Mouse (Mus musculus) intestine, embryonic 16.5 days (tissue): ENCODE measurements around the gene Pus1. TPM values are rescaled to one million over a fixed set of nuclear protein-coding genes. Genes with fewer than 3 reads are reported as not detected.
A peak's percentile ranks its signal among the peaks of the same experiment; 100 is the strongest.
"Not testable (repeated sequence)": the region's sequence is repeated elsewhere in the genome, so short reads cannot be mapped to it uniquely, and the experiment has no call there.

Experiments used
- ATAC-seq: fragments of 200-750 bp; cut with Nextera tagmentation; 2 replicates; pipeline ENCODE4 v1.8.0; 2017; ENCODE audit warnings: moderate TSS enrichment, moderate library complexity
- H3K27ac ChIP-seq: fragments of 300-500 bp; sonication (generic); 2 replicates; pipeline ENCODE4 v1.5.1; 2014; ENCODE audit warnings: mild to moderate bottlenecking, low read length
- H3K27me3 ChIP-seq: fragments of 300-500 bp; sonication (generic); replicated peaks from 2 replicates; pipeline ENCODE4 v1.6.1; 2014; ENCODE audit warnings: low read length, control low read depth, mixed read lengths; ENCODE audit not compliant: control insufficient read depth, insufficient read depth
- H3K36me3 ChIP-seq: fragments of 300-500 bp; sonication (generic); 2 replicates; pipeline ENCODE4 v1.6.1; 2014; ENCODE audit warnings: low read length, control low read depth; ENCODE audit not compliant: control insufficient read depth, insufficient read depth
- H3K4me1 ChIP-seq: fragments of 300-500 bp; sonication (generic); 2 replicates; pipeline ENCODE4 v1.6.1; 2014; ENCODE audit warnings: low read length, control low read depth, mixed read lengths; ENCODE audit not compliant: control insufficient read depth, insufficient read depth
- H3K4me2 ChIP-seq: fragments of 300-500 bp; sonication (generic); 2 replicates; pipeline ENCODE4 v1.6.1; 2014; ENCODE audit warnings: low read depth, low read length, control low read depth
- H3K4me3 ChIP-seq: fragments of 300-500 bp; sonication (generic); 2 replicates; pipeline ENCODE4 v1.5.1; 2014; ENCODE audit warnings: mild to moderate bottlenecking, low read length
- H3K9ac ChIP-seq: fragments of 300-500 bp; sonication (generic); 2 replicates; pipeline ENCODE4 v1.6.1; 2014; ENCODE audit warnings: low read depth, low read length
- H3K9me3 ChIP-seq: fragments of 300-500 bp; sonication (generic); 2 replicates; pipeline ENCODE4 v1.6.1; 2016; ENCODE audit warnings: low read length, control low read depth; ENCODE audit not compliant: control insufficient read depth
- WGBS: fragments of 180-500 bp; shearing (Covaris S2); extraction: QIAGEN DNeasy Blood & Tissue Kit; methylation state at CpG from one replicate; pipeline ENCODE4 v1.1.7; 2014; 5-methylcytosine and 5-hydroxymethylcytosine counted together
- polyA plus RNA-seq: library from polyadenylated mRNA; unstranded; fragments of >200 nt; fragmentation: Nextera tagmentation; extraction: Ambion mirVana; gene quantifications from 2 replicates; pipeline ENCODE4 v1.2.1, GENCODE M21; 2015

Pus1 gene
- polyA plus RNA-seq, 1 experiment from 2014 or later: 66.8 TPM

GRCm38 (mm10) chr5:110772945-110773344 lies 7.5 kb downstream of the Pus1 start:
- H3K9ac ChIP-seq, H3K4me2 ChIP-seq, H3K27me3 ChIP-seq, H3K4me3 ChIP-seq, H3K27ac ChIP-seq, H3K9me3 ChIP-seq, ATAC-seq: not testable (repeated sequence)
- WGBS: 95% methylated on average over 10 of the region's 10 CpGs
- Histone ChIP-seq H3K4me1 (peaks cover 16% of the 10 kb centered on the region), H3K36me3 (peaks cover 27% of the 10 kb centered on the region)

GRCm38 (mm10) chr5:110770448-110771158 lies 9.9 kb downstream of the Pus1 start, which contains the start of gene Ep400:
Gene Ep400, minus strand, starts transcription at chr5:110770717.
- Histone ChIP-seq H3K4me2 (peak within 1 kb of the TSS; percentile 67), H3K4me3 (peak within 1 kb of the TSS; percentile 87), H3K36me3 (peaks cover 21% of the 10 kb centered on the region), H3K9ac (peak within 1 kb of the TSS; percentile 93), H3K4me1 (peaks cover 16% of the 10 kb centered on the region), H3K27ac (peak within 1 kb of the TSS; percentile 97), H3K9me3 (no peaks in the 10 kb centered on the region), H3K27me3 (no peaks in the 10 kb centered on the region)
- WGBS: under 1% methylated on average over 83 of the region's 83 CpGs
- peak; percentile 98 for ATAC-seq

GRCm38 (mm10) chr5:110770031-110770445 lies 10.4 kb downstream of the Pus1 start:
- Histone ChIP-seq H3K9me3 (no peaks in the 10 kb centered on the region), H3K9ac (peak overlapping the region; percentile 93), H3K36me3 (peaks cover 16% of the 10 kb centered on the region), H3K4me1 (peaks cover 16% of the 10 kb centered on the region), H3K4me2 (peak overlapping the region; percentile 67), H3K27ac (peak overlapping the region; percentile 97), H3K27me3 (no peaks in the 10 kb centered on the region), H3K4me3 (peak overlapping the region; percentile 87)
- under 1% methylated on average over 38 of the region's 58 CpGs for WGBS
- ATAC-seq: peak; percentile 71

GRCm38 (mm10) chr5:110769272-110769671 lies 11.2 kb downstream of the Pus1 start:
- 44% methylated on average over 4 of the region's 4 CpGs for WGBS
- Histone ChIP-seq H3K4me3 (peak overlapping the region; percentile 87), H3K27ac (no peak overlapping the region), H3K4me1 (peaks cover 14% of the 10 kb centered on the region), H3K36me3 (peaks cover 9% of the 10 kb centered on the region), H3K27me3 (no peaks in the 10 kb centered on the region), H3K9me3 (no peaks in the 10 kb centered on the region), H3K4me2 (peak overlapping the region; percentile 67), H3K9ac (peak overlapping the region; percentile 93)
- no peak for ATAC-seq

GRCm38 (mm10) chr5:110763890-110764289 lies 16.6 kb downstream of the Pus1 start:
- ATAC-seq: no peak
- Histone ChIP-seq H3K27me3 (no peaks in the 10 kb centered on the region), H3K36me3 (no peaks in the 10 kb centered on the region), H3K27ac (no peak overlapping the region), H3K9ac (no peak overlapping the region), H3K4me2 (no peak overlapping the region), H3K4me1 (peaks cover 7% of the 10 kb centered on the region; the same call in 1 of the 2 replicates), H3K4me3 (no peak overlapping the region), H3K9me3 (no peaks in the 10 kb centered on the region)
- WGBS: 90% methylated on average over 8 of the region's 8 CpGs

- Histone ChIP-seq H3K36me3 (no peaks in the 10 kb centered on the region), H3K27ac (no peak overlapping the region), H3K4me2 (no peak overlapping the region), H3K4me3 (no peak overlapping the region), H3K4me1 (no peaks in the 10 kb centered on the region), H3K9me3 (no peaks in the 10 kb centered on the region), H3K27me3 (no peaks in the 10 kb centered on the region), H3K9ac (no peak overlapping the region)
- no peak for ATAC-seq
- WGBS: 80% methylated on average over 1 of the region's 1 CpGs
Observed at GRCm38 (mm10) chr5:110745021-110745420, 35.4 kb downstream of the Pus1 start.

- H3K4me2 ChIP-seq: no peak overlapping the region
- no peak overlapping the region for H3K4me3 ChIP-seq
- no peak for ATAC-seq
- no peaks in the 10 kb centered on the region for H3K9me3 ChIP-seq
- 92% methylated on average over 7 of the region's 7 CpGs for WGBS
- H3K4me1 ChIP-seq: no peaks in the 10 kb centered on the region
- H3K27me3 ChIP-seq: no peaks in the 10 kb centered on the region
- H3K9ac ChIP-seq: no peak overlapping the region
- no peak overlapping the region for H3K27ac ChIP-seq
- H3K36me3 ChIP-seq: peaks cover 18% of the 10 kb centered on the region; the same call in 1 of the 2 replicates
Observed at GRCm38 (mm10) chr5:110739496-110740275, 40.8 kb downstream of the Pus1 start.

- Histone ChIP-seq H3K4me3 (no peak overlapping the region), H3K27ac (no peak overlapping the region), H3K9me3 (no peaks in the 10 kb centered on the region), H3K27me3 (no peaks in the 10 kb centered on the region), H3K9ac (no peak overlapping the region), H3K4me1 (no peaks in the 10 kb centered on the region), H3K36me3 (peaks cover 28% of the 10 kb centered on the region), H3K4me2 (no peak overlapping the region)
- whole genome bisulfite sequencing: 100% methylated on average over 1 of the region's 1 CpGs
- ATAC-seq: no peak
Observed at GRCm38 (mm10) chr5:110735606-110736005, 44.9 kb downstream of the Pus1 start.

- WGBS: 94% methylated on average over 4 of the region's 4 CpGs
- Histone ChIP-seq H3K9ac (no peak overlapping the region), H3K36me3 (peaks cover 20% of the 10 kb centered on the region), H3K4me1 (no peaks in the 10 kb centered on the region), H3K27ac (no peak overlapping the region), H3K4me2 (no peak overlapping the region), H3K4me3 (no peak overlapping the region), H3K9me3 (no peaks in the 10 kb centered on the region), H3K27me3 (no peaks in the 10 kb centered on the region)
- ATAC-seq: no peak
Observed at GRCm38 (mm10) chr5:110733231-110733823, 47.1 kb downstream of the Pus1 start.
